23 mouse cellular contexts compared by ENCODE assay signal in the genomic region with DNA sequence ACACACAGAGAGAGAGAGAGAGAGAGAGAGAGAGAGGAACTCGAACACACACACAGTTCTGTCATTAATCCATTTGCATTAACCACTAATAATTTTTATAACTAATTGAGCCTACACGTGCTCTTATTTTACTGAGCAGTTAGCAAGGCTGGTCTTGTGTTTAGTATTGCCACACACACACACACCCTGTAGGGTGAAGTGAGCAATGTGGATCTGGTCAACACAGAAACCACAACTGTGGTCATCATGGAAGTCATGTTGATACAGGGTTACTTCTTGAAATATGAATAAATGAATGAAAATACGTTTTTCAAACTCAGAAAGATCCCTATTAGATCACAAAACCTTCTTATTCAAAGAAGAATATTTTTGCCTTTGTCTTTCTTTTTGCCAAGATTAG.
A peak's percentile ranks its signal among the peaks of the same experiment; 100 is the strongest.
DNase-seq lines count a peak whose midpoint lies in the region; ATAC-seq and TF ChIP-seq lines count a peak whose summit lies in the region.
"Had no signal": no experiment of that assay in that cellular context is flagged by ENCODE, and none has a peak within 500 bp of the region (broad histone marks: within the 10 kb centered on the region; RNA-seq: fewer than 3 reads in every experiment).

No protein-coding gene starts in this region.

- intact Hi-C loops in gastrocnemius, postnatal 14 days (cut with DNase I; ENCODE audit: low total_unique reads): no loop called here

- no peak for TF ChIP-seq EP300 in CH12.LX (IDR thresholded peaks at IDR 0.05; ENCODE audit: low read length)
- no peak for TF ChIP-seq EP300 in lung, postnatal 0 days (IDR thresholded peaks at IDR 0.05)

- TF ChIP-seq RAD21 in CH12.LX (IDR thresholded peaks at IDR 0.05; ENCODE audit: low read depth, low read length): no peak

- TF ChIP-seq POLR2A in CH12.LX (IDR thresholded peaks at IDR 0.05; ENCODE audit: low read depth, low read length): no peak

- H3K79me2 ChIP-seq in CH12.LX (replicated peaks; ENCODE audit: control insufficient read depth, extremely low read depth, insufficient read depth, poor library complexity, severe bottlenecking): no peaks in the 10 kb centered on the region

- no peaks in the 10 kb centered on the region for H3K9me3 ChIP-seq in CH12.LX (replicated peaks; ENCODE audit: low read length)
- no peaks in the 10 kb centered on the region for H3K9me3 ChIP-seq in lung, postnatal 0 days (ENCODE audit: low read length)
- no peaks in the 10 kb centered on the region for H3K9me3 ChIP-seq in hindbrain, embryonic 12.5 days (replicated peaks)
- H3K9me3 ChIP-seq: embryonic facial prominence, embryonic 12.5 days; embryonic facial prominence, embryonic 15.5 days; forebrain, embryonic 12.5 days; forebrain, embryonic 15.5 days; G1E; hindbrain, embryonic 13.5 days; intestine, embryonic 15.5 days had no signal

- peak; percentile 16 for DNase-seq in CH12.LX (ENCODE audit: extremely low read depth)
- peak; percentile 11 for DNase-seq in fibroblast of lung, adult 2 months (ENCODE audit: low read depth)
- peak; percentile 33 for DNase-seq in splenic B cell, adult 2 months (ENCODE audit: low read depth, low spot score)
- DNase-seq in lung, postnatal 0 days (ENCODE audit: low spot score): no peak
- no peak for DNase-seq in gastrocnemius, postnatal 14 days
- DNase-seq: adrenal gland, postnatal 25 days; cerebellum, adult 18-20 months; cerebellum, adult 9-10 months; cerebellum, postnatal 14 days; gastrocnemius, postnatal 36 days; heart, adult 11 months had no signal

- no peaks in the 10 kb centered on the region for H3K27me3 ChIP-seq in CH12.LX (replicated peaks)
- H3K27me3 ChIP-seq in splenic B cell, adult 2 months (ENCODE audit: control insufficient read depth, insufficient read depth, low read length, poor library complexity, severe bottlenecking): no peaks in the 10 kb centered on the region
- no peaks in the 10 kb centered on the region for H3K27me3 ChIP-seq in lung, postnatal 0 days (replicated peaks; ENCODE audit: insufficient read depth, low read length)
- H3K27me3 ChIP-seq in hindbrain, embryonic 12.5 days: no peaks in the 10 kb centered on the region
- H3K27me3 ChIP-seq: embryonic facial prominence, embryonic 12.5 days; embryonic facial prominence, embryonic 15.5 days; forebrain, embryonic 12.5 days; forebrain, embryonic 15.5 days; hindbrain, embryonic 13.5 days; intestine, embryonic 15.5 days had no signal

- H3K36me3 ChIP-seq in CH12.LX (replicated peaks in 1 of 2; ENCODE audit: control insufficient read depth in 1 of 2, insufficient read depth in 1 of 2, low read length in 1 of 2): no peaks in the 10 kb centered on the region
- H3K36me3 ChIP-seq in splenic B cell, adult 2 months (ENCODE audit: control insufficient read depth, insufficient read depth, low read length, poor library complexity, severe bottlenecking): no peaks in the 10 kb centered on the region
- no peaks in the 10 kb centered on the region for H3K36me3 ChIP-seq in lung, postnatal 0 days (ENCODE audit: insufficient read depth, low read length)
- H3K36me3 ChIP-seq in hindbrain, embryonic 12.5 days: no peaks in the 10 kb centered on the region
- H3K36me3 ChIP-seq: embryonic facial prominence, embryonic 12.5 days; embryonic facial prominence, embryonic 15.5 days; forebrain, embryonic 12.5 days; forebrain, embryonic 15.5 days; G1E; hindbrain, embryonic 13.5 days; intestine, embryonic 15.5 days had no signal

- ATAC-seq in megakaryocyte progenitor cell, adult 5-6 weeks (replicated peaks; ENCODE audit: poor library complexity): peak; percentile 98
- no peak for ATAC-seq in lung, postnatal 0 days
- ATAC-seq in hindbrain, embryonic 12.5 days (ENCODE audit: low FRiP score): no peak
- ATAC-seq: forebrain, embryonic 15.5 days; hindbrain, embryonic 16.5 days; intestine, embryonic 15.5 days; Patski had no signal

- no peak overlapping the region for H3K27ac ChIP-seq in CH12.LX (ENCODE audit: insufficient read depth, low read depth)
- no peak overlapping the region for H3K27ac ChIP-seq in lung, postnatal 0 days (ENCODE audit: low read length)
- H3K27ac ChIP-seq in hindbrain, embryonic 12.5 days: no peak overlapping the region
- H3K27ac ChIP-seq: embryonic facial prominence, embryonic 12.5 days; embryonic facial prominence, embryonic 15.5 days; forebrain, embryonic 12.5 days; forebrain, embryonic 15.5 days; hindbrain, embryonic 13.5 days; intestine, embryonic 15.5 days had no signal

- dilution Hi-C loops in CH12.LX (cut with MboI; ENCODE audit: extremely low pct_ligation_motif_present, extremely low pct_unique_long_range_greater_than_20kb, low sequenced_read_pairs): no loop called here

- peaks cover 0 to 13% of the 10 kb centered on the region in 2 experiments; a peak in 2 of 4 replicates for H3K4me1 ChIP-seq in CH12.LX (ENCODE audit: control insufficient read depth in 1 of 2, insufficient read depth in 2 of 2)
- no peaks in the 10 kb centered on the region for H3K4me1 ChIP-seq in lung, postnatal 0 days (ENCODE audit: insufficient read depth, low read depth, low read length)
- no peaks in the 10 kb centered on the region for H3K4me1 ChIP-seq in hindbrain, embryonic 12.5 days
- H3K4me1 ChIP-seq: embryonic facial prominence, embryonic 12.5 days; embryonic facial prominence, embryonic 15.5 days; forebrain, embryonic 15.5 days; hindbrain, embryonic 13.5 days; intestine, embryonic 15.5 days had no signal

- no peak for TF ChIP-seq CTCF in CH12.LX (conservative IDR thresholded peaks at IDR 0.05 in 1 of 2, IDR thresholded peaks at IDR 0.05 in 1 of 2; ENCODE audit: low read depth in 2 of 2, low read length in 2 of 2)
- TF ChIP-seq CTCF in lung, postnatal 0 days (IDR thresholded peaks at IDR 0.05): no peak

- WGBS in lung, postnatal 0 days: 46% methylated on average over 3 of the region's 3 CpGs
- WGBS in hindbrain, embryonic 12.5 days: 85% methylated on average over 3 of the region's 3 CpGs

- H3K4me2 ChIP-seq in CH12.LX (ENCODE audit: insufficient read depth, low read depth, poor library complexity, severe bottlenecking): no peak overlapping the region
- no peak overlapping the region for H3K4me2 ChIP-seq in lung, postnatal 0 days (replicated peaks; ENCODE audit: low read depth, low read length)
- no peak overlapping the region for H3K4me2 ChIP-seq in hindbrain, embryonic 12.5 days (replicated peaks)
- H3K4me2 ChIP-seq: embryonic facial prominence, embryonic 12.5 days; embryonic facial prominence, embryonic 15.5 days; forebrain, embryonic 12.5 days; forebrain, embryonic 15.5 days; heart, embryonic 11.5 days; hindbrain, embryonic 13.5 days; intestine, embryonic 15.5 days had no signal

- in situ Hi-C loops in CH12.LX (cut with MboI; ENCODE audit: low pct_ligation_motif_present, low pct_unique_long_range_greater_than_20kb, low sequenced_read_pairs): no loop called here

- no peak overlapping the region for H3K4me3 ChIP-seq in CH12.LX (replicated peaks in 1 of 3; ENCODE audit: low read depth in 2 of 3, low read length in 2 of 3, poor library complexity in 1 of 3)
- no peak overlapping the region for H3K4me3 ChIP-seq in lung, postnatal 0 days (ENCODE audit: low read depth, low read length)
- H3K4me3 ChIP-seq in hindbrain, embryonic 12.5 days: no peak overlapping the region
- H3K4me3 ChIP-seq: embryonic facial prominence, embryonic 12.5 days; embryonic facial prominence, embryonic 15.5 days; forebrain, embryonic 12.5 days; forebrain, embryonic 15.5 days; hindbrain, embryonic 13.5 days; intestine, embryonic 15.5 days had no signal

- no peak overlapping the region for H3K9ac ChIP-seq in CH12.LX (ENCODE audit: insufficient read depth, low read depth)
- no peak overlapping the region for H3K9ac ChIP-seq in lung, postnatal 0 days (replicated peaks; ENCODE audit: low read depth)
- H3K9ac ChIP-seq in hindbrain, embryonic 12.5 days: no peak overlapping the region
- H3K9ac ChIP-seq: embryonic facial prominence, embryonic 12.5 days; embryonic facial prominence, embryonic 15.5 days; forebrain, embryonic 12.5 days; forebrain, embryonic 15.5 days; hindbrain, embryonic 13.5 days; intestine, embryonic 15.5 days had no signal

TF ChIP-seq in CH12.LX, 34 proteins besides CTCF, POLR2A, EP300 and RAD21:
- TF ChIP-seq POLR2AphosphoS2 (IDR thresholded peaks at IDR 0.05; ENCODE audit: low read depth, low read length) (no peak), SIN3A (IDR thresholded peaks at IDR 0.05; ENCODE audit: low read length) (no peak), MYC (IDR thresholded peaks at IDR 0.05; ENCODE audit: low read depth, low read length) (no peak), CHD2 (IDR thresholded peaks at IDR 0.05; ENCODE audit: low read length) (no peak), GABPA (IDR thresholded peaks at IDR 0.05; ENCODE audit: insufficient replicate concordance, low read depth, low read length) (no peak), ZMIZ1 (IDR thresholded peaks at IDR 0.05; ENCODE audit: low read depth, low read length) (no peak), SMC3 (IDR thresholded peaks at IDR 0.05; ENCODE audit: low read depth, low read length) (no peak), MAFK (IDR thresholded peaks at IDR 0.05; ENCODE audit: insufficient replicate concordance, low read length) (no peak), ZKSCAN1 (IDR thresholded peaks at IDR 0.05; ENCODE audit: borderline replicate concordance, low read depth, low read length) (no peak), BHLHE40 (IDR thresholded peaks at IDR 0.05; ENCODE audit: low read depth, low read length) (no peak), USF1 (IDR thresholded peaks at IDR 0.05; ENCODE audit: low read depth, low read length) (no peak), JUN (IDR thresholded peaks at IDR 0.05; ENCODE audit: insufficient read depth, low read depth, low read length) (no peak), ZC3H11A (IDR thresholded peaks at IDR 0.05; ENCODE audit: low read depth, low read length) (no peak), CHD1 (IDR thresholded peaks at IDR 0.05; ENCODE audit: low read depth, low read length) (no peak), TCF12 (IDR thresholded peaks at IDR 0.05; ENCODE audit: low read depth, low read length) (no peak), USF2 (conservative IDR thresholded peaks at IDR 0.05; ENCODE audit: low read depth, low read length) (no peak), KAT2A (IDR thresholded peaks at IDR 0.05; ENCODE audit: insufficient replicate concordance, low read length) (no peak), MAX (IDR thresholded peaks at IDR 0.05; ENCODE audit: low read length) (no peak)

Comparison
In these comparisons a context has a peak if more than half of its experiments do, and no peak if none do; other contexts are left out.
1. DNase-seq: peak in CH12.LX (single experiment), fibroblast of lung, adult 2 months (single experiment) and splenic B cell, adult 2 months (single experiment); none in lung, postnatal 0 days (single experiment) and gastrocnemius, postnatal 14 days (single experiment).